Mouse (Mus musculus): ENCODE results near the gene Nckipsd. TPM values are rescaled to one million over a fixed set of nuclear protein-coding genes. Genes with fewer than 3 reads are reported as not detected.

Nckipsd gene
- total RNA-seq, 2 experiments from 2014 or later = 9.0 to 11.5 TPM

DNA sequence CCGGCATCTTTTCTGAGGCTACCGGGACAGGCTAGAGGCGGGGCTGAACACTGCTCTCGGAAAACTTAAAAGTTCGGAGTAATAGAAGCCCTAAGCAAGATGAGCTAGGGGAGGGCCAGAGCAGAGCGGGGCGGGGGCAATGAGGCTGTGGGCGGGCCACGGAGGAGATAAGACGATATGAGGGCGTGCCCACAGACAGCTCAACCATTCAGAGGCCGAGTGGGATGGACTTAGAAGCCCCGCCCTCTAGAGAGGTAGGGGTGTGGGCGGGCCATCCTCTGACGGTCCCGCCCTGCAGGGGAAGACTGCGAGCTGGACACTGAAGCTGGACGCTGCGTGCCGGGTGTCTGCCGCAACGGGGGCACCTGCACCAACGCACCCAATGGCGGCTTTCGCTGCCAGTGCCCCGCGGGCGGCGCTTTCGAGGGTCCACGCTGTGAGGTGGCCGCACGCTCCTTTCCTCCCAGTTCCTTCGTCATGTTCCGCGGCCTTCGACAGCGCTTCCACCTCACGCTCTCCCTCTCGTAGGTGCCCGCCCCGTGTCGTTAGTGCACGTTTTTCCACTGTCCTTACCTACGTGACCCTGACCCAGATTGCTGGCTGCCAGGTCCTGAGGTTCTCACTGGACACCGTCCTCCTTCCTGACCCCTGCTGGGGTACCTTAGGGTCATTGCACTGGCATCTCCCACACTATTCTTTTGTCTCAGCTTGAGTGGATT lies 24.4 kb downstream of the Nckipsd start:
- DNase-seq = peak; percentile 87 to 88
- intact Hi-C loops (cut with DNase I) = no loop called here

DNA sequence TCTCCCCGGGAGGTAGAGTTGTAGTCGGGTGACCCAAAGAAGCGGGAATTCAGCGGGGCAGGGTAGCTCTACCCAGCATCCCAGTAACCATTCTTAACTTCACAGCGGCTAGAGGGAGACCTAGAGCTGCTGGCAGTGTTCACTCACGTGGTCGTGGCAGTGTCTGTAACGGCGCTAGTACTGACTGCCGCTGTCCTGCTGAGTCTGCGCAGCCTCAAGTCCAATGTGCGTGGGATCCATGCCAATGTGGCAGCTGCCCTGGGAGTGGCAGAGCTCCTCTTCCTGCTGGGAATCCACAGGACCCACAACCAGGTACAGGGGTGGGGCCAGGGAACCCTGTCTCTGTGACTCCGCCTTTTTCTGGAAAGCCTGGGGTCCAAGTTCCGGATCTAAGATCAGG lies 34.8 kb downstream of the Nckipsd start:
- peak; percentile 78 to 80 for DNase-seq
- intact Hi-C loops (cut with DNase I) = no loop called here

DNA sequence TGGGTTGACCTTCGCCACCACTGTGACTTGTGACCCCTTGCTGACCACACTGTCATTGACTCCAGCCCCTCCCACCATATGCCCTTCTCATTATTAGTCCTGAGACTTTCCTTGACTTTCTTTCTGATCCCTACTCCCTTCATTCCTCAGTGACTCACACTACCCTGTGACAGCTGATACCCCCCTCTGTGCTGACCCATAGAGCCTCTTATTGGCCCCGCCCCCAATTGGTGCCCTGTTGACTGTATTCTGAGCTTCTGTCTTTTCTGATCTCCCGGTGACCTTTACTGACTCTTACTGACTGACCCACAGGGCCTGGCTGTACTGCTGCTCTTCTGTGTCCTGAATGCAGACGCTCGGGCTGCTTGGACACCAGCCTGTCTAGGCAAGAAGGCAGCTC lies 37.2 kb downstream of the Nckipsd start:
- intact Hi-C loops (cut with DNase I) = no loop called here
- no peak for DNase-seq

DNA sequence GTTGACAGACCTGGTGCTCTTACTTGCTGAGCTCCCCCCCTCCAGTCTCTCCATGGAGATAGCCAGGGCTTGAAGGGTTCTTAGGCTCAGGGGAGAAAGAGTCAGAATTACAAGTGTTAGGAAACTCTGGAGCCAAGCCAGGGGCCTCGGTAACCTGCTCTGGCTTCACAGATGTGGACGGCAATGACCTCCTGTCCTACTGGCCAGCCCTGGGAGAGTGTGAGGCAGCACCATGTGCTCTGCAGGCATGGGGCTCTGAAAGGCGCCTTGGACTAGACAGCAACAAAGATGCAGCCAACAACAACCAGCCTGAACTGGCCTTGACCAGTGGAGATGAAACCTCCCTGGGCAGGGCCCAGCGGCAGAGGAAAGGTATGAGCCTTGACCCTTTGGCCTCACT lies 39.2 kb downstream of the Nckipsd start:
- DNase-seq = no peak

DNA sequence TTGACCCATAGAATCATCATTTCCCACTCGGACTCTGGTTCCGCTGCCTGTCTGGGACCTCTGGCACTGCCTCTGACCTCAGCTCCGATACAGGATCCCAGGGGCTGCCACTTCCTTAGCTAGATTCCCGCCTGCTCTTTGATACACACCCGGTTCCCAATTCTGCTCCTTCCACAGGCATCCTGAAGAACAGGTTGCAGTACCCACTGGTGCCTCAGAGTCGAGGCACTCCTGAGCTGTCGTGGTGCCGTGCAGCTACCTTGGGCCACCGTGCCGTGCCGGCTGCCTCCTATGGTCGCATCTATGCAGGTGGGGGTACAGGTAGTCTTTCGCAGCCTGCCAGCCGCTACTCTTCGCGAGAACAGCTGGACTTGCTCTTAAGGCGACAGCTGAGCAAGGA lies 40.3 kb downstream of the Nckipsd start:
- intact Hi-C loops (cut with DNase I) = no loop called here
- no peak for DNase-seq

More for the DNA sequence above, 39.2 kb downstream of the Nckipsd start:
- intact Hi-C loops (cut with DNase I) = no loop called here

DNA sequence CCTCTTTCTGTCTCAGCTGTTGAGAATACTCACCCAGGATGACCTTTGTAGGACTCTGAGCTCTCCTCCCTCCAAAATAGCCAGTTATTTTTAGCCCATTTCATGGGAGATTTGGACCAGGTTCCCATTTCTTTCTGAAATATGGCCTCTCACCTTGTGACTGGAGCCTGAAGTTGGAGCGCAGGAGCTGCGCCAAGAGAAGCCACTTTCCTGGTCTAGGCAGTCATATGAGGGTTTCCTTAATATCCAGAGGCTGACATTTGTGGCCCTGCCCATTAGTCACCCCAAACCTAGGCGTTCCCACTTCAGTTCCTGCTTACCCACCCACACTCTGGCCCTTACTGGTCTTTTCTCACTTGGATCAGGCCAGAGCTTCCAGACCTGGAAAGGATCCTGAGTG lies 44.8 kb downstream of the Nckipsd start, which contains the start of gene Slc26a6:
Gene Slc26a6 (plus strand): TSS at position 308 of the 400 bp plus-strand sequence.
- intact Hi-C loops (cut with DNase I) = no loop called here
- DNase-seq = peak; percentile 66 to 69

DNA sequence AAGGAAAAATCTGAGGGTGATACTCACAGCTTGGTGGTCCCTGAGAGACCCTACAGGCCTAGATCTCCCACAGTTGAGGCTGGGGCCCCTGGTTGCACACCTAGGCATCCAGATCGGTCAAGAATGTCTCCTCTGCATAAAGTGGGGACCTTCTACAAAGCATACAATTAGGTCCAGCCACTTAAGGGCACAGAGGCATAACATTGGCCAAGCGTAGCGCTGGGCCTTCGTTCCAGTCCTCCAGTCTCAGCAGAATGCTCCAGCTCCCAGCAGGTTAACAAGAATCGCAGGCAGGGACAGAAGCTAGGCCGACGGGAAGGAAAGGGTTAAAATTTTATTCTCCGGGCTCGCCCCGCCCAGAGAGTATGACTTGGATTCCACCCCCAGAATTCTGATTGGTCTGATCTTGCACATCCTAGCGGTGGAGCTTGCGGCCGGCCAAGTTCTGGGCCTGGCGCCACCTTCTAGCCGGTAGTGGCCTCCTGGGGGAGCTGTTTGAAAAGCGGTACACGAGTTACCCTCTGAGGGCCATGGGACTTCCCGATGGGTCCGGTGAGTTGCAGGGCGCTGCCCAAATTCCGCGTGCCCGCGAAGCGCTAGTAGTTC lies 45.6 kb downstream of the Nckipsd start:
- intact Hi-C loops (cut with DNase I) = no loop called here

DNA sequence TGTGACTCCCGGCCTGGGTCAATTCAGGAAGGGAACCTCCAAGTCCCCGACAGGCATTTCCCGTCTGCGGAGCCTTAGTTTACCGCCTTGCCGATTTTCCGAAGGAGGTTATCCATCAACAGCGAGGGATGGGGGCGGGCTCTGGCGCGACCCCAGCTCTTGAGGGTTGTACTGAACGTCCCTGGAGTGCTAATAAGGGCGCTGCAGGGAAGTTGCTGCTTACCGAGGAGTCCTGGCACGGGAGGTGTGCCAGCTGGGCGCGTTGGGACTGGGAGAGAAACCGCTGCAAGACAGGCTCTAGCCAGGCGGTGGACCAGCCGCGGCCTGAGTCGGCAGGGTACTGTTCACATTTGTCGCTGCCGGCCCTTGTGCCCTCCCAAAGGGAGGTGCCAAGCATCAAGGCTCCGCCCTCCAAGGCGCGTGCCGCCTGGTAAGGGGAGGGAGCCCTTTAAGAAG lies 46.1 kb downstream of the Nckipsd start:
- intact Hi-C loops (cut with DNase I) = no loop called here
- DNase-seq = peak; percentile 88 to 89

More for the DNA sequence above, 45.6 kb downstream of the Nckipsd start:
- peak; percentile 95 to 97 for DNase-seq

DNA sequence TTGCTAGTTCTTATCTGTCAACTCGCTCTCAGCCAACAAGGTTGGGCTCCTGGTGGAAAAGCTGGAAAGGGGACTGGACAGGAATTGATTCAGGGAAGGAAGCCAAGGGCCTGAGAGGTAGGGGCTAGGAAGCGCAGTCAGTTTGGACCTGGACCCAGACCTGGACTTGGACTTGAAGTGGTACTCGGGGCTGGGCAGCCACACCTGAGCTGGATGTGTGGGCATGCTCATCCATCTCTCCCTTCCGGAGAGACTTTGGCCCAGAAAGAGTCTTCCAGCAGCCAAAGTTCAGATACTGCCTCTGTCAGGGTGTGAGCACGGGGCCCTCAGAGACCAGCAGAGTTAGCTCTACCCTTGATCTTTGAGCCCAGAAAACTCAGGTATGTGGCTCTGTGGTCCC lies 47.2 kb downstream of the Nckipsd start:
- intact Hi-C loops (cut with DNase I) = no loop called here
- DNase-seq = peak in 1 of 2 experiments; percentile 52

DNA sequence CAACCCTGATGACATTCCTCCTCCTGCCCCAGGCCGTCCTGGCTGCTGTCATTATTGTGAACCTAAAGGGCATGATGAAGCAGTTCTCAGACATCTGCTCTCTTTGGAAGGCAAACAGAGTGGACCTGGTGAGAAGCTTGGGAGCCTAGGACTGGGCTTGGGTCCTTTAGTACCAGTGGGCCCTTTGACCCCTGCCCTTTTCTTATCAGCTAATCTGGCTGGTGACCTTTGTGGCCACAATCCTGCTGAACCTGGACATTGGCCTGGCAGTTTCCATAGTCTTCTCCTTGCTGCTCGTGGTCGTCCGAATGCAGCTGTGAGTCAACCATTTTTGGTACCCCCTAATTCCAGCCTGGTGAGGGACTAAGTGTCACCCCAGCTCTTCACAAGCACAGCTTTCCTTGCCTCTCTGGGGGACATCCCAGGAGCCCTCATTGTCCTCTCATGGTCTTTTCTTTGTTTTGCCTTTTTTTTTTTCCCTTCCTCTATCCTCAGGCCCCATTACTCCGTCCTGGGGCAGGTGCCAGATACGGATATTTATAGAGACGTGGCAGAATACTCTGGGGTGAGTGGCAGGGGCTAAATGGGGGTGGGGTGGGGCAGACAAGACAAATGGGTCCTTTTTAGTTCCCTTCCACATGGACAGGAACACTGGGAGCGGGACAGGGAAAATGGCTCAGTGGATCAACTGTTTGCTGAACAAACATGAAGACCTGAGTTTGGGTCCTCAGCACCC lies 50.8 kb downstream of the Nckipsd start:
- peak; percentile 44 to 56 for DNase-seq
- intact Hi-C loops (cut with DNase I) = no loop called here

Small RNA genes lying within 50 kb of the gene (microRNA-seq; reads per million reads assigned to microRNA genes)
- 0 reads per million in 2 experiments for gene Gm23156

Other genes starting within 250 kb of the Nckipsd start
- gene Impdh2, start 248.1 kb upstream of the Nckipsd start, total RNA-seq (2021) = 10 to 100 TPM; 62.3 to 70.0 TPM
- gene Ndufaf3, start 240.9 kb upstream of the Nckipsd start, total RNA-seq (2021) = 10 to 100 TPM; 54.5 to 58.6 TPM
- 10 to 100 TPM; 21.0 TPM for gene Dalrd3, start 238.5 kb upstream of the Nckipsd start, total RNA-seq (2021)
- 10 to 100 TPM; 30.2 to 36.4 TPM for gene Wdr6, start 229.6 kb upstream of the Nckipsd start, total RNA-seq (2021)
- gene P4htm, start 210.7 kb upstream of the Nckipsd start, total RNA-seq (2021) = 10 to 100 TPM; 12.7 to 15.1 TPM
- 10 to 100 TPM; 55.2 to 56.4 TPM for gene Arih2, start 159.0 kb upstream of the Nckipsd start, total RNA-seq (2021)
- gene Slc25a20, start 146.3 kb upstream of the Nckipsd start, total RNA-seq (2021) = 100 to 1,000 TPM; 249 to 251 TPM
- 10 to 100 TPM; 73.4 to 79.1 TPM for gene Prkar2a, start 119.1 kb upstream of the Nckipsd start, total RNA-seq (2021)
- gene Ip6k2, start 24.6 kb upstream of the Nckipsd start, total RNA-seq (2021) = 10 to 100 TPM; 39.6 to 42.0 TPM
- under 1 TPM; 0.22 to 0.24 TPM for gene Celsr3, start 18.0 kb downstream of the Nckipsd start, total RNA-seq (2021)
- 10 to 100 TPM; 13.6 to 18.0 TPM for gene Slc26a6, start 44.9 kb downstream of the Nckipsd start, total RNA-seq (2021)
- gene Tmem89, start 106.3 kb downstream of the Nckipsd start, total RNA-seq (2021) = not detected
- 1,000 to 10,000 TPM; 1,923 to 1,927 TPM for gene Uqcrc1, start 128.3 kb downstream of the Nckipsd start, total RNA-seq (2021)
- gene Col7a1, start 145.2 kb downstream of the Nckipsd start, total RNA-seq (2021) = 1 to 10 TPM; 1.3 TPM
- not detected for gene Ucn2, start 177.6 kb downstream of the Nckipsd start, total RNA-seq (2021)
- gene Pfkfb4, start 183.4 kb downstream of the Nckipsd start, total RNA-seq (2021) = 1 to 10 TPM; 2.4 TPM
- 10 to 100 TPM; 51.6 to 53.2 TPM for gene Shisa5, start 230.2 kb downstream of the Nckipsd start, total RNA-seq (2021)

Data from heart, postnatal 10 days (tissue).